Mouse (Mus musculus): Measurements from ENCODE around the gene Yipf2. TPM values are rescaled to one million over a fixed set of nuclear protein-coding genes. Genes with fewer than 3 reads are reported as not detected.

The Yipf2 gene
- 25.7 and 27.7 TPM in 2 replicates for polyA plus RNA-seq (2015; fragmentation: Nextera tagmentation; extraction: Ambion mirVana)

- Histone ChIP-seq H3K9ac (peak within 1 kb of the TSS; percentile 95), H3K36me3 (peaks cover 46% of the 10 kb centered on the region), H3K9me3 (no peaks in the 10 kb centered on the region), H3K4me3 (peak within 1 kb of the TSS; percentile 98), H3K27ac (peak within 1 kb of the TSS; percentile 92), H3K4me2 (peak within 1 kb of the TSS; percentile 98), H3K4me1 (replicated peaks) (peaks cover 39% of the 10 kb centered on the region), H3K27me3 (no peaks in the 10 kb centered on the region)
- WGBS: under 1% methylated on average over 30 of the region's 30 CpGs
- peak; percentile 95 for ATAC-seq (ENCODE audit: low FRiP score)
Measured at GRCm38 (mm10) chr9:21592703-21593121, at the start of gene Yipf2, which contains the start of gene Timm29. Gene Yipf2, minus strand, starts transcription at chr9:21592828. Gene Timm29, plus strand, starts transcription at chr9:21592722.

GRCm38 (mm10) chr9:21639031-21639430 is 46.4 kb upstream of the Yipf2 start:
- 93% methylated on average over 11 of the region's 11 CpGs for WGBS
- H3K27me3 ChIP-seq: no peaks in the 10 kb centered on the region
- peaks cover 13% of the 10 kb centered on the region for H3K4me1 ChIP-seq (replicated peaks)
- H3K4me3 ChIP-seq: no peak overlapping the region
- ATAC-seq (ENCODE audit: low FRiP score): no peak
- no peak overlapping the region for H3K9ac ChIP-seq
- peaks cover 100% of the 10 kb centered on the region for H3K36me3 ChIP-seq
- no peak overlapping the region for H3K27ac ChIP-seq
- H3K4me2 ChIP-seq: no peak overlapping the region
- H3K9me3 ChIP-seq: no peaks in the 10 kb centered on the region

GRCm38 (mm10) chr9:21635639-21636038 is 43.0 kb upstream of the Yipf2 start:
- no peak overlapping the region for H3K4me3 ChIP-seq
- no peaks in the 10 kb centered on the region for H3K9me3 ChIP-seq
- 49% methylated on average over 7 of the region's 7 CpGs for WGBS
- no peaks in the 10 kb centered on the region for H3K27me3 ChIP-seq
- no peak overlapping the region for H3K4me2 ChIP-seq
- peaks cover 81% of the 10 kb centered on the region for H3K36me3 ChIP-seq
- peaks cover 18% of the 10 kb centered on the region for H3K4me1 ChIP-seq (replicated peaks)
- no peak for ATAC-seq (ENCODE audit: low FRiP score)
- no peak overlapping the region for H3K27ac ChIP-seq
- H3K9ac ChIP-seq: no peak overlapping the region

GRCm38 (mm10) chr9:21633106-21633505 is 40.5 kb upstream of the Yipf2 start:
- Histone ChIP-seq H3K27me3 (no peaks in the 10 kb centered on the region), H3K27ac (no peak overlapping the region), H3K9ac (no peak overlapping the region), H3K9me3 (no peaks in the 10 kb centered on the region), H3K4me1 (replicated peaks) (peaks cover 18% of the 10 kb centered on the region), H3K4me2 (no peak overlapping the region), H3K4me3 (no peak overlapping the region), H3K36me3 (peaks cover 56% of the 10 kb centered on the region)
- 71% methylated on average over 3 of the region's 3 CpGs for WGBS
- ATAC-seq (ENCODE audit: low FRiP score): no peak

- Histone ChIP-seq H3K9ac (no peak overlapping the region), H3K27me3 (no peaks in the 10 kb centered on the region), H3K4me3 (no peak overlapping the region), H3K4me2 (no peak overlapping the region), H3K36me3 (peaks cover 32% of the 10 kb centered on the region), H3K27ac (no peak overlapping the region), H3K4me1 (replicated peaks) (peaks cover 23% of the 10 kb centered on the region), H3K9me3 (no peaks in the 10 kb centered on the region)
- ATAC-seq (ENCODE audit: low FRiP score): no peak
- WGBS: 82% methylated on average over 3 of the region's 3 CpGs
Measured at GRCm38 (mm10) chr9:21630673-21631072, 38.0 kb upstream of the Yipf2 start.

GRCm38 (mm10) chr9:21627145-21627795 is 34.6 kb upstream of the Yipf2 start:
- Histone ChIP-seq H3K9ac (no peak overlapping the region), H3K4me3 (no peak overlapping the region), H3K4me1 (replicated peaks) (peaks cover 26% of the 10 kb centered on the region), H3K27ac (peak overlapping the region; percentile 69; the same call in 1 of the 2 replicates), H3K9me3 (no peaks in the 10 kb centered on the region), H3K4me2 (no peak overlapping the region), H3K27me3 (no peaks in the 10 kb centered on the region), H3K36me3 (no peaks in the 10 kb centered on the region; the same call in 1 of the 2 replicates)
- no peak for ATAC-seq (ENCODE audit: low FRiP score)
- WGBS: 64% methylated on average over 5 of the region's 5 CpGs

GRCm38 (mm10) chr9:21626571-21626970 is 33.9 kb upstream of the Yipf2 start:
- no peak overlapping the region for H3K27ac ChIP-seq
- H3K9me3 ChIP-seq: no peaks in the 10 kb centered on the region
- no peak overlapping the region for H3K4me3 ChIP-seq
- no peaks in the 10 kb centered on the region; the same call in 1 of the 2 replicates for H3K36me3 ChIP-seq
- no peaks in the 10 kb centered on the region for H3K27me3 ChIP-seq
- no peak for ATAC-seq (ENCODE audit: low FRiP score)
- H3K9ac ChIP-seq: no peak overlapping the region
- no peak overlapping the region for H3K4me2 ChIP-seq
- peaks cover 26% of the 10 kb centered on the region for H3K4me1 ChIP-seq (replicated peaks)

- H3K4me2 ChIP-seq: no peak overlapping the region
- no peaks in the 10 kb centered on the region; the same call in 1 of the 2 replicates for H3K36me3 ChIP-seq
- no peak overlapping the region for H3K27ac ChIP-seq
- no peak for ATAC-seq (ENCODE audit: low FRiP score)
- no peaks in the 10 kb centered on the region for H3K9me3 ChIP-seq
- H3K4me3 ChIP-seq: no peak overlapping the region
- H3K9ac ChIP-seq: no peak overlapping the region
- no peaks in the 10 kb centered on the region for H3K27me3 ChIP-seq
- H3K4me1 ChIP-seq (replicated peaks): peaks cover 29% of the 10 kb centered on the region
- WGBS: 83% methylated on average over 10 of the region's 10 CpGs
Measured at GRCm38 (mm10) chr9:21625342-21626339, 33.0 kb upstream of the Yipf2 start.

- H3K36me3 ChIP-seq: no peaks in the 10 kb centered on the region
- no peaks in the 10 kb centered on the region for H3K9me3 ChIP-seq
- no peak for ATAC-seq (ENCODE audit: low FRiP score)
- H3K27ac ChIP-seq: no peak overlapping the region
- H3K4me2 ChIP-seq: no peak overlapping the region
- peaks cover 58% of the 10 kb centered on the region for H3K4me1 ChIP-seq (replicated peaks)
- no peak overlapping the region for H3K9ac ChIP-seq
- no peaks in the 10 kb centered on the region for H3K27me3 ChIP-seq
- no peak overlapping the region for H3K4me3 ChIP-seq
- WGBS: 98% methylated on average over 1 of the region's 1 CpGs
Measured at GRCm38 (mm10) chr9:21622676-21623075, 30.0 kb upstream of the Yipf2 start.

- no peak overlapping the region for H3K4me3 ChIP-seq
- H3K9ac ChIP-seq: no peak overlapping the region
- no peak overlapping the region for H3K4me2 ChIP-seq
- H3K27ac ChIP-seq: no peak overlapping the region
- H3K9me3 ChIP-seq: no peaks in the 10 kb centered on the region
- ATAC-seq (ENCODE audit: low FRiP score): no peak
- H3K27me3 ChIP-seq: no peaks in the 10 kb centered on the region
- H3K36me3 ChIP-seq: no peaks in the 10 kb centered on the region
- peaks cover 53% of the 10 kb centered on the region for H3K4me1 ChIP-seq (replicated peaks)
- 84% methylated on average over 4 of the region's 4 CpGs for WGBS
Measured at GRCm38 (mm10) chr9:21620229-21620628, 27.6 kb upstream of the Yipf2 start.

GRCm38 (mm10) chr9:21617066-21617465 is 24.4 kb upstream of the Yipf2 start:
- Histone ChIP-seq H3K27ac (peak overlapping the region; percentile 99), H3K4me2 (peak overlapping the region; percentile 82), H3K4me1 (replicated peaks) (peaks cover 43% of the 10 kb centered on the region), H3K4me3 (peak overlapping the region; percentile 75), H3K27me3 (no peaks in the 10 kb centered on the region), H3K9ac (peak overlapping the region; percentile 91), H3K9me3 (no peaks in the 10 kb centered on the region), H3K36me3 (no peaks in the 10 kb centered on the region)
- WGBS: 8% methylated on average over 10 of the region's 10 CpGs
- no peak for ATAC-seq (ENCODE audit: low FRiP score)

- no peaks in the 10 kb centered on the region for H3K9me3 ChIP-seq
- WGBS: under 1% methylated on average over 47 of the region's 57 CpGs
- H3K9ac ChIP-seq: peak overlapping the region; percentile 91
- peak overlapping the region; percentile 99 for H3K27ac ChIP-seq
- H3K27me3 ChIP-seq: no peaks in the 10 kb centered on the region
- peak overlapping the region; percentile 75 for H3K4me3 ChIP-seq
- ATAC-seq (ENCODE audit: low FRiP score): peak; percentile 87
- no peaks in the 10 kb centered on the region for H3K36me3 ChIP-seq
- peaks cover 43% of the 10 kb centered on the region for H3K4me1 ChIP-seq (replicated peaks)
- peak overlapping the region; percentile 82 for H3K4me2 ChIP-seq
Measured at GRCm38 (mm10) chr9:21616232-21616781, 23.7 kb upstream of the Yipf2 start.
